Mouse (Mus musculus) liver, postnatal 0 days (tissue): ENCODE results near the gene Akr1c6.

Source experiments
- CTCF ChIP-seq: sonication (generic); IDR thresholded peaks from 2 replicates; pipeline ENCODE4 v1.5.1; 2016; ENCODE audit warnings: antibody characterized with exemption, low read depth
- EP300 ChIP-seq: IDR thresholded peaks from 2 replicates; pipeline ENCODE4 v1.6.1; 2016; ENCODE audit warnings: antibody characterized with exemption, low read depth, mild to moderate bottlenecking

DNA sequence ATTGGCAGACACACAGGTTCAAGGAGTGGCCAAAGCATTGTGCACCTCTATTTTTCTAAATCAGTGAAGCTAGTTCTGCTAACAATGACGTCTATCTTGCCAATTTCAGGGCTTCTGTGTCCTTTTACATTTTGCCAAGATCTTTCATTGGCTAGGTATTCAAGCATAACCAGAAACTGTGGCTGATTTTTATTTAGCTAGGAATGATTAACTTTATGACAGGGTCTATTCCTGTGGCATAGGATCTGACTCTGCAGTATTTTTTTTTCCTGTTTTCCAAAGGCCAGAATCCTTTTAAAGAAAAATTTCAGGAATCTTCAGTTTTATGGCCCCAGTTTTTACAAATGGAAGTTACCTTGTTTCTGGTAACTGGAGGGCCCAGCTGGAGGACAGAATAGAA is 49.2 kb upstream of the Akr1c6 start:
- TF ChIP-seq CTCF (no peak), EP300 (no peak)
